Mouse (Mus musculus) E14TG2a.4 (cell line): ENCODE measurements around the gene Manbal.
A peak's percentile ranks its signal among the peaks of the same experiment; 100 is the strongest.

Experiments used
- H3K27me3 ChIP-seq: 2 replicates; pipeline ENCODE4 v1.6.1; 2014; ENCODE audit warnings: low read length, control low read depth; ENCODE audit not compliant: insufficient read depth
- H3K36me3 ChIP-seq: 2 replicates; pipeline ENCODE4 v1.6.1; 2014; ENCODE audit warnings: low read length, control low read depth; ENCODE audit not compliant: insufficient read depth
- H3K4me1 ChIP-seq: replicated peaks from 2 replicates; pipeline ENCODE4 v1.6.1; 2014; ENCODE audit warnings: low read depth, low read length, control low read depth
- H3K4me3 ChIP-seq: replicated peaks from 2 replicates; pipeline ENCODE4 v1.5.1; 2014; ENCODE audit warnings: mild to moderate bottlenecking, low read length
- H3K9me3 ChIP-seq: 2 replicates; pipeline ENCODE4 v1.6.1; 2014; ENCODE audit warnings: low read length, control low read depth
- CTCF ChIP-seq: conservative IDR thresholded peaks from 2 replicates; pipeline ENCODE4 v1.5.1; 2014; ENCODE audit warnings: low read length
- NANOG ChIP-seq: IDR thresholded peaks from 2 replicates; pipeline ENCODE4 v1.6.1; 2014; ENCODE audit warnings: borderline replicate concordance, low read length, mixed read lengths
- POU5F1 ChIP-seq: IDR thresholded peaks from 2 replicates; pipeline ENCODE4 v1.6.1; 2014; ENCODE audit warnings: low read length, borderline replicate concordance

The Manbal gene

DNA sequence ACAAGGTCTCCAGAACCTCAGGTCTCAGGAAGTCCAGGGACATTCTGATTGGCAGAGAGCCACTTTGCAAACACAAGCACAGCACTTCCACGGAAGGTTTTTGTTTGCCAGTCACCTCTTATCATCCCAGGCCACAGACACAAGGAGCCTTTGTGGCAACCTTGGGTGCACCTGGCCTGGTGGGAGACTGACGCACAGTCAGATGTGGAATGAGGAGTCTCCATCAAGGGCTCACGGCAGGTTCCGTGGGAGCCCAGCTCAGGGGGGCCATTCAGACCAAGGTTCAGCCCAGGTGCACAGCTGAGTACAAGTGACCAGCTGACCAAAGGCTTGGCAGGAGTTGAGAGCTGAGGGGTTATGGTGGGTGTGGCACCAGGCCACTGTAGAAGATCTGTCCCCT lies 30.0 kb downstream of the Manbal start:
- Histone ChIP-seq H3K4me3 (no peak overlapping the region), H3K36me3 (peaks cover 34% of the 10 kb centered on the region), H3K9me3 (no peaks in the 10 kb centered on the region), H3K27me3 (no peaks in the 10 kb centered on the region), H3K4me1 (peaks cover 71% of the 10 kb centered on the region)
- no peak for TF ChIP-seq POU5F1
- no peak for TF ChIP-seq CTCF
- no peak for TF ChIP-seq NANOG

DNA sequence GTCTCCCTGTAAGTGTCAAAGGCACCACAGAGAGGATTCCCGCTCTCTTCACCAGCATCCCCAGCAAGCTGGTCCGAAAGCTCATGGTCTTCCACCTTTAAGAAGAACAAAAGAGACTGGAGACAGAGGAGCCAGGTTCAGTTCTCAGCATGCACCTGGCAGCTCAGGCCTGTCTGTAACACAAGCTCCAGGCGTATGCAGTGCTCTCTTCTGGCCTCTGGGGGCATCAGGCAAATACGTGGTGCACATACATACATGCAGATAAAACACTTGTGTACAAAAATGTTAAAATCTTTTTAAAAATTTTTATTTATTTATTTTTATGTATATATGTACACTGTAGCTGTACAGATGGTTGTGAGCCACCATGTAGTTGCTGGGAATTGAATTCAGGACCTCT lies 31.1 kb downstream of the Manbal start:
- peaks cover 60% of the 10 kb centered on the region for H3K4me1 ChIP-seq
- peaks cover 34% of the 10 kb centered on the region for H3K36me3 ChIP-seq
- TF ChIP-seq POU5F1: no peak
- TF ChIP-seq NANOG: no peak
- TF ChIP-seq CTCF: peak; percentile 89
- H3K27me3 ChIP-seq: no peaks in the 10 kb centered on the region
- H3K4me3 ChIP-seq: no peak overlapping the region
- no peaks in the 10 kb centered on the region for H3K9me3 ChIP-seq

DNA sequence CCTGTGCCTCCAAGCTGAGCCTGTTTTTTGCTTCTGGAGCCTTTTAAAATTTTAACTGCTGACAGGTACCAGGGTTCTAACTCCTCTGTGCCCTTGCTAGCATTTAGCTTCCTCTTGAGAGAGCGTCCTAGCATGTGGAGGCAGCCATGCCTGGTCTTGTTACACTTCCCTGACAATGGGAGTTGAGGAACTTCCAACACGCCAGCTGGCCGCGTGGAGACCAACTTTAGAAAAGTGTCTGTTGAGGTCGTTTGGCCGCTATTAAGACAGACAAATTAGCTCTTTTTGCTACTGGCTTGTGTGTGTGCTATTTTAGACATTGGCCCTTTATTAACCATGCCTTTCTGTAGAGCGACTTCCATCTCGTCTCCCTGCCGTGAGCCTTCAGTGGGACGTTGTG lies 32.4 kb downstream of the Manbal start:
- Histone ChIP-seq H3K4me3 (no peak overlapping the region), H3K27me3 (no peaks in the 10 kb centered on the region), H3K36me3 (peaks cover 27% of the 10 kb centered on the region), H3K4me1 (peaks cover 47% of the 10 kb centered on the region), H3K9me3 (no peaks in the 10 kb centered on the region)
- TF ChIP-seq CTCF (no peak), NANOG (no peak), POU5F1 (no peak)

DNA sequence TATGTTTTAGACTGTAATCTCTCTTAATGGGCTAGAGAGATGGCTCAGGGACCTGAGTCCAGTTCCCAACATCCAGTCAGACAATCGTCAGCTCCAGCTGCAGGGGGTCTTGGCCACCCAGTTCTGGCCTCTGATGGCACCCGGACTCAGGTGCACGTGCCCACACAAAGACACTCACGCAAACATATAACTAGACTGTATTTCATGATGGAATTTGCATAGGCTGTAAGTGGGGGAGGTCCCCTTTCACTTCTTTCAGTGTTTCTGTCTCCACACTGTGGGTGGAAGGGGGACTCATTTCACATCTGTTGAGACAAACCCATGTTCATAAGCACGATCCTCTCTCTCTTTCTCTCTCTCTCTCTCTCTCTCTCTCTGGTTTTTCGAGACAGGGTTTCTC lies 33.1 kb downstream of the Manbal start:
- Histone ChIP-seq H3K4me1 (peaks cover 40% of the 10 kb centered on the region), H3K4me3 (no peak overlapping the region), H3K36me3 (peaks cover 20% of the 10 kb centered on the region), H3K9me3 (no peaks in the 10 kb centered on the region), H3K27me3 (no peaks in the 10 kb centered on the region)
- TF ChIP-seq POU5F1: no peak
- no peak for TF ChIP-seq NANOG
- TF ChIP-seq CTCF: no peak

DNA sequence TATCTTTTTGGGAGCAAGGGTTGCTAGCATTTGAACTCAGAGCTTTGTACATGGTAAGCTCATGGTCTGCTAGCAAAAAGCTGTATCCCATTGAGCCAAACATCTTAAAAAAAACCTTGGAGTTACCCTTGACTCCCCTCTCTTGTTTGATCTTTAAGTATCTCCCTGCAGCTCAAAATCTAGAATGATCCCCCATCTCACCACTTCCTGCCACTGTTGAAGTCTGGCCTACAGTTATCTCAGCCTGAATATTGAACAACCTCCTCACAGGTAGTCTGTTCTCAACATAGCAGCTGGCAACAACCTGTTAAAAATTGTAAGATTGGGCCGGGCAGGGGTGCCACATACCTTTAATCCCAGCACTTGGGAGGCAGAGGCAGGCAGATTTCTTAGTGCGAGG lies 33.9 kb downstream of the Manbal start:
- H3K36me3 ChIP-seq: peaks cover 12% of the 10 kb centered on the region
- H3K9me3 ChIP-seq: no peaks in the 10 kb centered on the region
- H3K4me1 ChIP-seq: peaks cover 33% of the 10 kb centered on the region
- no peak overlapping the region for H3K4me3 ChIP-seq
- no peaks in the 10 kb centered on the region for H3K27me3 ChIP-seq
- TF ChIP-seq NANOG (no peak), POU5F1 (no peak), CTCF (no peak)

DNA sequence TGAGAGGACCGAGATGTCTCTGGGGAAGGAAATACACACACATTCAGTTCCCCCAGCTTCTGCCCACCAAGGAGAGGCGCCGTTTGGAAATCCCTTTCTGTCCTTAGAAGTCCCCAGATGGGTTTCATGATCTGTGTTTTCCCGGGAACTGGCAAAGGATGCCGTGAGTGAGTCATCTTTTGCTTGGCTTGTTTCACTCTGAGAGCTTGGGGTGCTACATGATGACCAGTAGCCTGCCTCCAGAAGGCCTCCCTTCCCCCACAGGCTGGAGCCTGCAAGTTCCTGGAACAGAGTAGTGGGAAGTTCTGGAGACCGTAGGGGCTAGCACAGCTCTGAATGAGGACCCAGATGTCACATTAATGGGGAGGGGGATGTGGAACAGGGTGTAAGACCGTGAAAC lies 40.2 kb downstream of the Manbal start:
- H3K36me3 ChIP-seq: no peaks in the 10 kb centered on the region
- no peak for TF ChIP-seq CTCF
- no peak for TF ChIP-seq NANOG
- TF ChIP-seq POU5F1: no peak
- no peaks in the 10 kb centered on the region for H3K27me3 ChIP-seq
- H3K4me3 ChIP-seq: no peak overlapping the region
- H3K9me3 ChIP-seq: no peaks in the 10 kb centered on the region
- H3K4me1 ChIP-seq: peaks cover 49% of the 10 kb centered on the region

DNA sequence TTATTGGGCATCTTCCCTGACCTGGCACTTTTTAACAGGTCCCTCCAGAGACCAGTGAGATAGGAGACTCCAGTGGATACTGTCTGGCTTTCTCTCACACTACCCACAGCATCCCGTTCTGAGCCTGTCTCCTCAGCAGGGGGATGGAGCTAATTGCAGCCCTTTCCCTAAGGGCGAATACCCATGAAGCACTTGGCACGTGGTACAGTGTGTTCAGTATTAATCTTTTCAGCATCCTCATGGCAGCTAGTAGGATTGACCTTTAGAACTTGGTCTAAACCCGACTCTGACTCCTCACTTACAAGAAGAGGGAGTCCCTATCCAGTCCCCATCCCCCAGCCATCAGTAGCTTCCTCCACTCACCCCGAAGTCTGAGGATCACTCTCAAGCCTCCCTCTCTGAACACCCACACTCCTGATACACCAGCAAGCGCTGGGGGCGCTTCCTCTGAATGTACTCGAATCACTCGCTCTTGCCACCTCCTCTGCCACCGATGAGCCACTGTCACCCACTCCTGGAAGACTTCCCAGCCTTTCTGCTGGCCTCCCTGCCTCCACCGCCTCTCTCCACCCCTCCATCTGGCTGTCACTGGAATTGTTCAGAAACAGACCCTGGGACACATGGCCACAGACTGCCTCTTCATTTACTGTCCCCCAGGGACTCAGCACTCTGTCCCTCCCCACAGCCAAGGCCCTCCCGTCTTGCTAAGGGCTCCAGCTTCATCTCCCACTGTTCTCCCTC lies 42.6 kb downstream of the Manbal start:
- TF ChIP-seq POU5F1: no peak
- no peak for TF ChIP-seq NANOG
- no peak for TF ChIP-seq CTCF
- Histone ChIP-seq H3K27me3 (no peaks in the 10 kb centered on the region), H3K36me3 (no peaks in the 10 kb centered on the region), H3K4me1 (peaks cover 64% of the 10 kb centered on the region), H3K9me3 (no peaks in the 10 kb centered on the region), H3K4me3 (peak overlapping the region; percentile 35; the same call in 1 of the 2 replicates)

DNA sequence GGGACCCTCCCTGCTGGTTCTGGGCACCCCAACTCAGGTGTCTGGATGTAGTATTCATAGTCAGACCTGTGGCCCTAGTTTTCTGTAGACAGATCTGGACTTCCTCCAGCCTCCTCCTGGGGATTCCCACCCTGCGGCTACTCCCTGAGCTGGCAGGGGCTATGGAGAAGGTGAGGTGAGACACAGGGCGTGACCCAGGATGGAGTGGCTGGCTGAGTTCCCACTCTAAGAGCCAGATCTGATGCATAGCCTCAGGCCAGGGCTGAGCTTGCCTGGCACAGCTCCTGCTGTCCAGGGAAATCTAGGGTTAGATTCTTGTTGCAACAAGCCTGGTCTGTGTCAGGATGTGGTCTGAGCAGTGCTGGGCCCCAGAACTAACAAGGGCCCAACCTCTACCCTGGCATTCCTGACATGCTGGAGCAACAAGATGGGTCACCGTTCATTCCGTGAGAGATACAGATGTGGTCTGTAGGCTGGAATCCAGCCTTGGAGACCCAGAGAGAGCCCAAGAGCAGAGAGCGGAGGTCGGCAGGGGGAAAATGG lies 43.8 kb downstream of the Manbal start:
- Histone ChIP-seq H3K36me3 (no peaks in the 10 kb centered on the region), H3K9me3 (no peaks in the 10 kb centered on the region)
- TF ChIP-seq NANOG (no peak), CTCF (no peak), POU5F1 (no peak)

DNA sequence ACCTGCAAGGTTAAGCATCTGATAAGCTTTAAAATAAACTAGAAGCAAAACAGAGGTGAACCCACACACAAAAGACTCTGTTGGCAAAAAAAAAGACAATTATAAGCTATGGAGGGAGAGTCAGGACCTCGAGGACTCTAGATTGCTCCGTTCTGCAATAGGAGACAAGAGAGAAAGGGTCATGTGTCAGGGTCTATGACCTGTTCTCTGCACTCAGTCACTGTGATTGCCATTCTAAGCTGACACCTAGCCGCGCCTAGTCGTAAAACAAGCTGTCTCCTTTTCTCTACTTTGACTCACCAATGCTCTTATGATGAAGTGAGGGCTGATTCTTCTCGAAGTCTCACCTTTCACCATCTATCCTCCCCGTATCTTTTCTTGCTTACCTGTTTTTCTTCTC lies 45.1 kb downstream of the Manbal start:
- peaks cover 83% of the 10 kb centered on the region for H3K4me1 ChIP-seq
- 0 out of 2 replicates have a peak, but pooled peaks cover 5% of the 10 kb centered on the region for H3K36me3 ChIP-seq
- no peaks in the 10 kb centered on the region for H3K9me3 ChIP-seq
- TF ChIP-seq NANOG (no peak), CTCF (no peak), POU5F1 (no peak)
- no peaks in the 10 kb centered on the region for H3K27me3 ChIP-seq
- no peak overlapping the region for H3K4me3 ChIP-seq

More for the DNA sequence above, 43.8 kb downstream of the Manbal start:
- Histone ChIP-seq H3K4me1 (peaks cover 72% of the 10 kb centered on the region), H3K4me3 (0 out of 2 replicates have a peak overlapping the region, but pooled peaks have one; percentile 35), H3K27me3 (no peaks in the 10 kb centered on the region)
